Mouse (Mus musculus) left cerebral cortex, adult 8-10 months (tissue): ENCODE data around the gene Wdr92. TPM values are rescaled to one million over a fixed set of nuclear protein-coding genes. Genes with fewer than 3 reads are reported as not detected.
A peak's percentile ranks its signal among the peaks of the same experiment; 100 is the strongest.

Source experiments
- DNase-seq, 2 experiments: peaks; one replicate each; pipeline ENCODE4 v3.0.0; 2022; ENCODE audit warnings: low spot score in 2 of 2
- total RNA-seq, 4 experiments: library from RNA; stranded (reverse); gene quantifications; 2 replicates each; pipeline ENCODE4 v1.2.4; 2022

Wdr92 gene
- 10 to 100 TPM in 1 of 4 experiments, 1 to 10 TPM in 3; 7.3 to 10.4 (median 9.1) TPM for total RNA-seq

DNA sequence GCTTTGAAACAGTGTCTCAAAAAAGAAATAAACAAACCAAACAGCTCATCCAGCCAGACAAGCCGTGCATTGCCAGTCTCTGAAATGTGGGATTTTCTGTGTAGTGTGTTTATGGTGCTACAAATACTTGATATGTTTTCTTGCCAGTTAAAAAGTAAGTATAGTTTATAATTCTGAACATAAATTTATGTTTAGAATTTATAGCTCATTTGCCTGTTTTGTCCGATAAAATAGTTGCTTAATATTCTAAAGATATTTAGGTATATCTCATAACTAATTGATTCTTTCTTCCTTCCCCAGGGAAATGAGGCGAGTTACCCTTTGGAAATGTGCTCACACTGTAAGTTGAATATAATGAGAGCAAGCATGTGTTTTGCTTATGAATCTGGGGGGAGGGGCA is at the start of gene Wdr92:
Gene Wdr92, plus strand, starts transcription at position 301 of the 400 bp plus-strand sequence.
- no peak for DNase-seq

DNA sequence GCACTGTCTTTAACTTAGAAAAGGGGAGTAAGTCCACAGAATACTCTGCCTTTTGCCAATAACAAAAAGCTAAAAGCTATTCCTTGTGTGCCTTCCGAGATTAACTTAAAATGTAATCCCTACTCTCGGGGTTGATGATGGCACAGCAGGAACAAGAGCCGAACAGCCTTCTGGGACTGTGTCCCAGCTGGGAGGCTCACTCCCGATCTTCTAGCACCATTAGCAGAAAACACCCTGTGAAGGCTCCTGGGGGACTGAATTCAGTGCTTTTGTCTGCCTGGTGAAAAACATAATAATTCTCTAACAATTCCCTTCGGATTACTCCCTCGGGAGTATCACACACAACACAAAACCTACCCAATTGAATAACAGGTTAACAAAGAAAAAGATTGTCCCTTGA is 46.3 kb upstream of the Wdr92 start:
- DNase-seq, result no peak

DNA sequence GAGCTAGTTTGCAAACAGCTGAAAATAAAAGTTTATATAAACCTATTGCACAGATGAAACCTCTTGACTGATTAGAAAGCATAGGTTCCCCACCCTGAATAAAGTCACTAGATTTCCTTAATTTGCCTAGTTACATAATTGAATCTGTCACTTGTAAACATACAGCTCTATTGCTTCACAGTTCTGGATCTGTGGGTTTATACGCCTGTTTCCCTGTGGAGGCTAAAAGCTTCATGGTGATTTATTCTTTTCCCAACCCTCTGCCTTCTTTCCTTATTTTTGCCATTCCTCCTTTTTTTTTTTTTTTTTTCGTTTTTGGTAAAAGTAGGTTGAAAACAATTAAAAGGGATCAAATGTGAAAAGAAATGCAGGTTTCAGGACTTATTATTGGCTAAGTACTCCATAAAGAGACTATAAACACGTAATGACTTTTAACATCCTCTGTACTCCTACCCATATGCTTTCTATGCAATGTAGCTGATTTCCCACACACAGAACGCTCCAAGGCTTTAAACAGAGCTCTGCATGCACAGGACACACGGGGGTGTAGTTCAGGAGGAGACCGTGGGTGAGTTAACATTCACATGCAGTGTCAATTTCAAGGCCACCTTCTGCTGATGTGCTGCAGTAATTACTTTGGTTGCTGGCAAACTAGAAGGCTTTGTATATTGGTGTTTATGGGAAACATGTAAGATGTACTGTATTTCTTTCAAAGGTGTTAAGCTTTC is 43.4 kb upstream of the Wdr92 start:
- peak in 1 of 2 experiments; percentile 31 for DNase-seq

DNA sequence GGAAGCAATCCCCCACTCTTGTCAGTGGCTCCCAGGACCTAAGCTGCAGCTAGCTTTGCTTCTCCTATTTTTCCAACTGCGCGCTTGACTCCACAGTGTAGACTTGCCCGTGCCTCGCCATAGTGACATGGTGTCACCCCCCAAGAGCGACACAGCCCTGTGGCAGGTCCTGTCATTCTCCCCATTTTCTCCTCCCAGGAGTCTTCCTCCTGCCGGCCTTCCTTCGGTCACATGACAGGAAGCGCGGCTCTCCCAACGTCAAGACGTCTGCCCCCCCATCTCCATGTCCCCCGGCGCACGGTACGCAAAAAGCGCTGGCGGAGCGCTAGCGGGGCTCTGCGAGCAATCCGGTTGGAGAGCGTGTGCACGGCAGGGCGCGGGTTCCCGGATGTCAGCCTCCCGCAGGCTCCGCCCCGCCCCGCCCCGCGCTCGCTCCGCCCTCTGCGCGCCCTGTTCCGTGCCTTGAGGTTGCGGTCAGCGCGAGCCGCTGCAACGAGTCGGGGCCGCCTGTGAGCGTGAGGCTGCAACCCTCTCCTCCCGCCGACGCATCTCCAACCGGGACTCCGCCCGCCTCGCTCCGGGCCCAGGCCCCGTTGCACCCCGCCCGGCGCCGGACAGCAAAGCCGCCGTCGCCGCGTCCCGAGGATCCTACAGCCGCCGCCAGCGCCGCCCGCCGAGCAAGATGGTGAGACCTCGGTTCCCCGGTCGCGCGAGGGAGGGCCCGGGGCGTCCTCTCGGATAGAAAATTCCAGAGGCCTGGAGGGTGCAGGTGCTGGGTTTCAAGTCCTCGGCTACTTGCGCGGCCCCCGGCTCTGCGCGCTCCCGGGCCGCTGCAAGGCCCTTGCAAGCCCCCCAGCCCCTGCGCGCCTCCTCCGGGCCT is 22.8 kb upstream of the Wdr92 start, which contains the start of gene Ppp3r1:
Gene Ppp3r1, plus strand, starts transcription at position 406 of the 880 bp plus-strand sequence.
- peak; percentile 88 to 96 for DNase-seq

DNA sequence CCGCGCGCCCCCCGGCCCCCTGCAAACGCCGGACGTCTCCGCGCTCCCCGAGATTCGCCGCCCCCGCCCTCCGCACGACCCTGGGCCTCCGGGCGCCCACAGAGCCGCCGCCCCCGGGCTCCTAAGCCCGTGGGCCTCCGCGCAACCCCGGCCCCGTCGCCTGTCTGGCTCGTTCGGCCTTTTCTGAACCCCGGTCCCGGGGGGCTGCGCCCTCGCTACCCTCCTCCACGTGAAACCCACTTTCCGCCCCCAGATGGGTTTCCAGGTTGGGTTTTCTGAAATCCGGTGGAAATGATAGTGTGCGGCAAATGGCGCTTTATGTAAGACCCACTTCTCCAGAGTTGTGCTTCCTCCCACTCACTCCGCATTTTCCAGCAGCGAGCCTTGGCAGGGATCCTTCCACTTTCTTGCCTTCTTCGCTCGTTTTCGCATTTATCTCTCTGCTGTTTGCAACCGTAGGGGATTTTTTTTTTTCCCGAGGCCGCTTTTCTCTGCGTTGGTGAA is 22.1 kb upstream of the Wdr92 start:
- DNase-seq, result peak; percentile 62 to 70

DNA sequence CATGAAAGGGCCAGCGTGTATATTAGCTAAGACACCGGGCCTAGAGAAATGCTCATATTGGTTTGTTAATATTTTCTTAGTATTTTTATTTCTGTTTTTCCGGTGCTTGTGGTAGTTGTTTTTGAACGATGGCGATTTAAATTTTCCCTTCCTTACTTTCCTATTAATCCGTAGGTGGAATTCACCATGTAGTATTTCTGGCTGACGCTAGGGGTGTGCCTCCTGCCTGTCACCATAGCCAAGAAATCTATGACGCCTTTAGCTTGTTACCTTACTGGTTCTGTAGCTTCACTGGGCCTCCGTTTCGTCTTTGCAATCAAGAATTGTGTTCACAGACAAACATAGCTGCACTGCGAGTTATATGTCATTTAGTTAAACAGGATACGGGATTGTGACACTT is 21.7 kb upstream of the Wdr92 start:
- DNase-seq, result peak in 1 of 2 experiments; percentile 40

DNA sequence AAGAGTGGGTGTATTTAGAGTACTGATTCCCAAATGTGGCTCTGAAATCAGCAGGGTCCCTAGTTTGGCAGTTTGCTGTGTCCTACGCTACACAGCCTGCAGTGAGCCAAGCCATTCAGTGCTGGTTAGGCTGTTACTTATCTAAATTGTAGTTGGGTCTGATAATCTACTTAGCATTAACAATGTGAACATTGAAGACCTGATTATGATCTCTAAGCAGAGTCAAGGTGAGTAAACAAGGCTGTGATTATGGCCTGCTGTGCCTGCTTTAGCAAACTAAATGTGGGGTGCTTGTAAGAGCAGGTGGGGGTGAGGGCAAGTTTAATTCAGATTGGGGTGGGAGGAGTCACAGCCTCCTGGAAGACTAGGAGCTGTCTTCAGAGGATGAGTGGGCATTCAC is 18.0 kb upstream of the Wdr92 start:
- no peak for DNase-seq

DNA sequence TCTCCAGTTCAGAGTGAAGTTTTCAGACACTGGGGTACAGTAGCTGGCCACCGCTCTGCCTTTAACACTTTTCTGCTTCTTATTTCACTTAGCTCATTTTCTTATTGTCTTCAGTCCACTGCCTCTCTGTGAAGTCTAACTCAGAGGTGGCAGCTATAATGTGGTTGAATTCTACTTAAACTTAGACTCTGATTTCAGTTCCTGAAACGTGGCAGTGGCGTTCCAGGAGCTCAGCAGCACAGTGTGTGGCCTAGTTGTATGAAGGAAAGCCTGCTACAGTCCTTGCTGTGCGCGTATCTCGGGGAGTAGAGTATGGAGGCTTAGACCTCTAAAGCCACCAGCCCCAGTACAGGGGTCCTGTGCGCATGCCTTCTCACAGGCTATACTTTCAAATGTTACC is 15.3 kb upstream of the Wdr92 start:
- no peak for DNase-seq

DNA sequence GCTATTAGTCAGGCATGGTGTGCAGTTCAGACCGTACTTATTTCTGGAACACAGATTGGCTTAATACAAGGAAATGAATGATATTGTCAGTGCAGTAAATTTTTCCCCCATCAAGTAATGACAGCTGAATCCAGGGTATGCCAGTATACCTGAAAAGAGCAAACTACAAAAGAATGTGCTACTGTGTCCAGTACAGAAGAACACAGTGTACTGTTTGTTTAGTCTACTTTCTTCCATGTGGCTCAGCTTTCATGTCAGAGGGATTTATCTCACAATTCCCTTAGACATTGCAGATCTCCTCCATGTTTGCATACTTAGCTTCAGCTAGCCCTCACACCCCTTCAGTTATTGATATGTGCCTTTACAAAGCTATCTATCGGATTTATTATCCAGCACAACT is 12.6 kb upstream of the Wdr92 start:
- no peak for DNase-seq

DNA sequence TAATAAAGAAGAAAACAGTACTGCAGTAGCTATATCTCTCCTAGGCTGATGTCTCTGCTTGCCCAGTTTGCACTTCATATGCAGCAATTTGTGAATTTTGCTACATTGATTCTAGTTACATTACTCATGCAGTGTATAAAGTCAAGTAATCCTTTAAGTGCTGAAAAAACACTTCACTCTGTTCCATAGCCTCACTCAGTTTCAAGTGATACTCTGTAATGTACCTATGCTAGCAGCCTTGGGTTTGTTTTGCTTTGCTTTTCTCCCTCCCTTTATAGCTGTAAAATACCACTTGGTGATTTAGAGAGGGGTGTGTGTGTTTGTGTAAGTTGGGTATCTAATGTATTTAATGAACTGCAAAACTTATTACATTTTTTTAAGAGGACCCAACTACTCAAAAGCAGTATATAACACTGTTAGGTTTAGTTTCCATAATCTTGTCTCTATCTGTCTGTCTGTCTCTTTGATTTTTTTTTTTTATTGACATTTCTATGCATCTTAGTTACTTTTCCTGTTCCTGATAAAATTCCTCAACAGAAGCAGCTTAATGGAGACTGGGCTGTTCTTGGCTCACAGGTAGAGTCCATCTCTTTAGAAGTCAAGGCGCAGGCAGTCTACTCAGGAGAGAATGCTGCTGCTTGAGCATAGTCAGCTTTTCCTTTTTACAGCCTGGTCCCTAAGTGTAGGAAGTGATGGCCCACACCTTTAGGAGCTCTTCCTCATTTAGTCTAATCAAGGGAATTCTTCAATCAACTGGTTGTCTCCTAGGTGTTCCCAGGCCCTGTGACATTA is 10.8 kb upstream of the Wdr92 start:
- DNase-seq, result no peak

DNA sequence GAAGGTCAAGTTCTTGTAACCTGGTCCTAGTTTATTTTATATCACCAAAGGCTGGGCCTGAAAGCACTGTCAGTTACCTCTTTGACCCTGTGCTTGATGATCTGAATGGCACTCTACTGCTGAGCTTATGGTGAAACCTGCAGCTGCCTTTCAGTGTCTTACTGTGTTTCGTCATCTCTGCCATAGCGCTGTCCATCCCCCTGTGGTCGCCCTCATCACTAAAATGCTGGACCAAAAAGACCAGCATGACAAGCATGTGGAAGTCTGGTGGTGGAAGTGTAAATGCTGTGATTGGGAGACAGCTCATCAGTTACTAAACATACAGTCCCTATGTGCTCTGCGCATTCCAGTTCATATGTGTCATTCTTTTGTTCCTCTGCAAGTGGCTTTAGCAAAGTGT is 9.6 kb upstream of the Wdr92 start:
- no peak for DNase-seq

DNA sequence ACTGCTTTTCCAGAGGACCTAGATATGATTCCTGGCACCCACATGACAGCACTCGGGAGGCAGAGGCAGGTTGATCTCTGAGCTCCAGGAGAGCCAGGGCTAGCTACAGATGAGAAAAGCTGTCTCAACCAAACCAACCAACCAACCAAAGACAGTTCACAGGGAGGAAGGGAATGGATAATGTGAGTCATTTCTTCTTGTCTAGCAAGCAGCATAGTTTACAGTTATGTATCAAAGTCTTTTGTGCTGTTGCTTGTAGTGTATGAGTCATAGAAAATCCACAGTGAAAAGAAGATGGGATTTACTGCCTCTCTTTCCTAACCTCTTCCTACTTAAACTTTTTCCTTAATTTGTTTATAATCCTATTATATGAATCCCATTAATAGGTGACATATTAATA is 5.3 kb upstream of the Wdr92 start:
- no peak for DNase-seq

DNA sequence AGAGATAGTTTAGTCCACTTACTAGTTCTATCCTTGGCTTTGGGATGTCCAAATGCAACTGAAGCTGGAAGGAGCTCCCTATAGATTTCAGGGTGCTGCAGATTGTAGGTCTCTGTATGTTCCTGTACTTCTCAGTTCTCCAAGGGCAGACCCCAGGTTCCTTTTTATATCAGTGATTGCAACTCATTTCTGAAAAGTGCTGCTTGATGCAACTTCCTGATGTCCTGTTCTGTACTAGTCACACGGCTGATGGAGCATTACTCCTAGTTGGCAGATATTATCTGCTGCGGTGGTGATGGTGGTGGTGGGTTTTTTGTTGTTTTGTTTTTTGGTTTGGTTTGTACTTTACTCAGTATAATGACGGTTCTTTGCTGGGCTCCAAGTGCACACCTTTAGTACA is 1.2 kb upstream of the Wdr92 start:
- no peak for DNase-seq

DNA sequence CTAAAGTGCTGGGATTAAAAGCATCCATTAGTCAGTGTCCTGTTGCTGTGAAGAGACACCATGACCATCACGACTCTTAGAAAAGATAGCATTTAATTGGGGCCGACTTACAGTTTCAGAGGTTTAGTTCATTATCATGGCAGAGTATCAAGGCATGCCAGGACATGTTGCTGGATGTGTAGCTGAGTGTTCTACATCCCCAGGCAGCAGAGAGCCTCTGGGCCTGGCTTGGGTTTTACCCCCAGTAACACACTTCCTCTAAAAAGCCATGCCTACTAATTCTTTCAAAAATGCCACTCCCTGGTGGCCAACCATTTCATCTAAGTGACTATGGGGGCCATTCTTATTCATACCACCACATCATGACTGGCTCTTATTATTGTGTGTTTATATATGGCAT is 1.3 kb downstream of the Wdr92 start:
- DNase-seq, result no peak

DNA sequence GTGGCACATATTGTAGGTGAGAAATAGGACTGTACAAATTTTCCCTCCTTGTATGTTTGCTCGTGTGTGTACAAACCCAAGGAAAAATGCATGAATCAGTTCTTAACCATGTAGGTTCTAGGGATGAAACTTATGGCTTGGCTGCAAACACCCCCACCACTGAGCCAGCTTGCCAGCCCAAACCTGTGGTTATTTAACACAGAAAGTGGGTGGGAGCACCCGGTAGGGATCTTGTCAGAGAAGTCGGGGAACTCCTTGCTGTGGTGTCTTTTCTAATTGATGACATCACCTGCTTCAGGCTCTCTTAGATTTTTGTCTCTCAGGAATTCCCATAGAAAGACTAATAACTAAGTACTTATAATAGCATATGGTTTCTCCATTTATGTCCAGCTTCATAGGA is 5.7 kb downstream of the Wdr92 start:
- DNase-seq, result no peak

DNA sequence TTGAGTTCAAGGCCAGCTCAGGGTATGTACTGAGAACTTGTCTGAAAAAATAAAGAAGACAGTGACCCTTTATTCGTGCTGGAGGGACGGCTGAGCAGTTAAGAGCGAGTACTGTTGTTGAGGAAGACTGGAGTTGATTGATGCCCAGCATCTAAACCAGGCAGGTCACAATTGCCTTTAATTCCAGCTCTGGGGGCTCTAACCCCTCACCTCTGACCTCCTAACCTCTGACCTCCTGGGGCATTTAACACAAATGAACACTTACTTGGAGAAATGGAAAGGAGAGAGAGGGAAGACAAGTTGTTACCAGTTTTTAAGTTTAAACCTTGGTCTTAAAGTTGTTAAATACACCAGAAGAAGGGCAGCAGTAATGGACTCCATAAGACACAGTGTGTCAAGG is 6.9 kb downstream of the Wdr92 start:
- no peak for DNase-seq

DNA sequence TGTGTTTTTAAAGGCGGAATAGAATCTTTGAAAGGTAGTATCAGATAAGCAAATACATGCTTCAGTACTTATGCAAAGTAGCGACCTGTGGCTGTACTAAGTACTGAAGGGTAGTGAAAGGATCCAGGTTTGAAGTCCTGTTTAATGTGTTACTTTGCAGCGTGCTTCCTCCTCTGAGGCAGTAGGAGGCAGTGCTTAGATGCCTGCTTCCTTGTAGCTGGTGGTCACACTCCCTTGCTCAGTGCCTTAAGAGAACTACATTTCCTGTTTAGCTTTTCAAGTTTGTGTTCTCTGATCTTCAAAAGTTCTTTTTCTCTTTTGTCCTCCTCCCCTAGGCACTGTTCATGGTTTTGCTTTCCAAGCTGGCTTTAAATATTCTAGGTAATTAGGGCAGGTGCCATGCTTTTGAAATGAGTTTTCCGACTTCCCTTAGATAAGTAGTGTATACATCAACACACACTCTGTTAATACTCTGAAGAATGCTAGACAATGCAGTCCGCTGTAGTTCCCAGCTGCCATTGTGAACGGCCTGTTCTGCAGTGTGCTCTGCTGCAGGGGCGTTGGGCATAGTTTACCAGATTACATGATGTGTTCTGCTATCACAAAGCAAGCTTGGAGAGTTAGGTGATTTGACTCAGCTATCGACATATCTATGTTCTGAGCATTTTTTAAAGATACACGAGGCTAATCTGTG is 10.4 kb downstream of the Wdr92 start:
- no peak for DNase-seq

DNA sequence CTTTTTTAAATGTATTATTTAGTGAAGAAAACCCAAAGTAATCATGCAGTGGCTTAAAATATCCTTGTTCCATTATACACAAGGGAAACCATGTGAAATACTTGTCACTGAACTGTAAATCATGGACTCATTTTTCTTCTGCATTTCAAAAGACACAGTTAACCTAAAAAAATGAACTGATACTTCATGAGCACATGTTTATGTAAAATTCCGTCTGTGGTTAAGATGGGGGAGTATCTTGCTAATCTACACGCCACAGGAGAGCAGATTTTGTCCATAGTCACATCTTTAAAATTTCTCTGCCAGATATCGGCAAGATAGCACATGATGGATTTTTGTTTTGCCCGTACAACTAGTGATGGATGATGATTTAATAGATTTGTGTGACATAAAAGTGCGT is 17.3 kb downstream of the Wdr92 start:
- no peak for DNase-seq

DNA sequence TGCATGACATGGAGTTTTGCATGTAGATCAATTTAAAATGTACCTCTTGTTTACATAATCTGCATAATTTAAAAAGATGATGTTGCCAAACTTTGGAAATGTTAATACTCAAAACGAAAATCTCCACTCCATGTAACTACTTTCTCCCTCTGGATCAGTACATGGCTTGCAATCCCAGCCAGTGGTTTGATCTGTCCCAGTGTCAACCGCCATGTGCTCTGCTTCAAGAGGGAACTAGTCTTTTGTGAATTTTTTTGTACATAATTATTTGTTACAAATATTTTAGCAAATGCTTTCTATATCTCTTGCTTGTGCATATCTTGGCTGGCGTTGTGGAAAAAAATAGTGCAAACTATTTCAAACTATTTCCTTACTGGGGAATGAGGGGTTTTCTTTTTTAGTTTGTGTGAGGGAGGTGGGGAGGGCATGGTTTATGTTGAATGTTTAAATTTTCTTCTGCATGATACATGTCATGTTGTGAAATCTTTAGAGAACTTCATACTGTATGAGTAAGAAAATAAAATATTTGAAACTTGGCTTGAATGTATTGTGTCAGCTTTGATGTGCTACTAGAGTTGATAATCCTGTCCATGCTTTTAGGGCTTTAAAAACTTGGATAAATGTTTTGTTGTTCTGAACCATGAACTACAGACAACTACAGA is 18.1 kb downstream of the Wdr92 start:
- DNase-seq, result no peak

DNA sequence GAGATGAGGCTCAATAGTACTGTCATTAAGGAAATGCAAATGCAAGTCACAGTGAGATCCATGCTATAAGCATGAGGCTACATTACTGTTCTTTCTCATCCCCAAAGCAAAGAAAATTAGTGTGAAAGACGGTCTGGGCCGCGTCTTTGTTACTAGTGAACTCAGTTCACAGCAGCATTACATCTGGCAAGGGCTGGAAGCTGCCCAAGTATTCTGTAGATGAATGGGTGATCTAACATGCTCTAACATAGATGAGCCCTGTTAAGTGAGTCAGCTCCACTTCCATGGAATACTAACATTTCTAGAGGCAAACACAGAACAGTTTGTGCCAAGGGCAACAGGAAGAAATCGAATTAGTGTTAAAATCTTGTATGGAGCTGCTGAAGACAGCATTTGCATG is 19.0 kb downstream of the Wdr92 start:
- no peak for DNase-seq
